Mouse (Mus musculus) lung, adult 2 months (tissue): Measurements from ENCODE around the gene Pitpnm3.

ENCODE experiments used
- CTCF ChIP-seq: fragments of 200-500 bp; IDR thresholded peaks from 2 replicates; pipeline ENCODE4 v1.5.1; 2011; ENCODE audit warnings: mild to moderate bottlenecking, low read length, control low read depth; ENCODE audit not compliant: insufficient read depth
- POLR2A ChIP-seq: fragments of 200-500 bp; IDR thresholded peaks from 2 replicates; pipeline ENCODE4 v1.6.1; 2011; ENCODE audit warnings: low read depth, mild to moderate bottlenecking, control low read depth, low read length, borderline replicate concordance; ENCODE audit errors: extremely low read depth

DNA sequence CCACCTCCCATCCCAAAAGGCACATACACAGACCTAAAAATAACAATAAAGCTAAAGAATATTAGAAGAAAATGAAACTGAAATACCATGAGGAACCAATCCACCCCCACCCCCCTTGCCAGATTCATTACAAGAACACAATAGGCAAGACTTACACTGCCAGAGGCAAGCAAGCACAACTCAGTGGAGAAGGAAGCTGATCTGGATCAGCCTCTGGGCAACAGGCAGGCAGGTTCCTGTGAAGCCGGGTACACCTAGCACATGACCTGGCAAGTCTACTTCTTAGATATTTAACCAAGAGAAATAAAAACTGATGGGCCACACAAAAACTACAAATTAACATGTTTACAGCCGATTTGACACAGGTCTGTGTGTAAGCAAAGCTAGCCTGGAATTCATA, 27.6 kb upstream of the Pitpnm3 start:
- TF ChIP-seq POLR2A (no peak), CTCF (no peak)
